Mouse (Mus musculus): ENCODE data around the gene Meiob.

Gene Meiob

DNA sequence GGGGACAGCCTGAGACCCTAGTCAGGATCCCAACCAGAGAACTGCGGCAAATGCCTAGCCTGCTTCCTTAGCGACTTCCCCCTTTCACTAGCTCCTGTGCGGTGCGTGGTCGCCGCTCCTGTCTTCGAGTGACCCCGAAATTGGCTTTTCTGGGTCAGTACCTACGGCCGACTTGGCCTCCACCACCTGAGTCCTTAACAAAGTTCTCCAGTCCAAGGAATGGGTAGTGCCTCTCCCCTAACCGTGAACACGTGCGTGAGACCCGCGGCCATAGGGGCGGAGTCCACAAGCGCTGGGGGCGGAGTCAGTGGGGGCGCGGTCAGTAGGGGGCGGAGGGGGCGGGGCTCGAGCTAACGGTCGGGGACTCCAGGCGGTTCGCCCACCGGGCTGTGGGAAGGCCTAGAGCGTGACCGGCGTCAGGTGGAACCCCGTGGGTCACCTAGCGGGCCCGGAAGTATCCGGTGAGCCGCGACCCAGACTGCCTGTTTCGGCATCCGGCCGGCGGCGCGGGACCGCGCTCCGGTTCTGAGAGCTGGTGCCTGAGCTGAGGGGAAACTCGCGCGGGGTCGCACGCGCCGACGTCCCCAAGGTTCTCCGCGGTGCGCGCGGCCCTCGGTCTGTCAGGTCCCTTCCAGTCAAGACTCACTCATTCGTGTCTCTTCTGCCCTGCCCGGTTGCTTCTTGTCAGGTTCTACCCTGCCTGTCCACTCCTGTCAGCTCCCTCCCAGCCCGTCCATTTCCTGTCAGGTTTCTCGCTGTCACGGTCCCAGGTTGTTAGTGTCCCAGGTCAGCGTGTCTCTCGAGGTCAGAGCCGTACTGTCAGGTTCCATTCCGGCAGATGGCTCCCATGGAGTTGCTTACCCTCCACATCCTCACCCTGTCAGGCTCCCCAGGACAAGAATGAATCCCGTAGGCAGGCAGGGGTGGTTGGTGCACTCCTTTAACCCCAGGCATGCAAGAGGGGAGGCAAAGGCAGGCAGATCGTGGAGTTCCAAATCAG lies at the start of gene Meiob:
Meiob (plus strand) TSS at position 338 of the 1,000 bp plus-strand sequence.
- DNase-seq (ENCODE audit: low spot score in 2 of 2): no peak

DNA sequence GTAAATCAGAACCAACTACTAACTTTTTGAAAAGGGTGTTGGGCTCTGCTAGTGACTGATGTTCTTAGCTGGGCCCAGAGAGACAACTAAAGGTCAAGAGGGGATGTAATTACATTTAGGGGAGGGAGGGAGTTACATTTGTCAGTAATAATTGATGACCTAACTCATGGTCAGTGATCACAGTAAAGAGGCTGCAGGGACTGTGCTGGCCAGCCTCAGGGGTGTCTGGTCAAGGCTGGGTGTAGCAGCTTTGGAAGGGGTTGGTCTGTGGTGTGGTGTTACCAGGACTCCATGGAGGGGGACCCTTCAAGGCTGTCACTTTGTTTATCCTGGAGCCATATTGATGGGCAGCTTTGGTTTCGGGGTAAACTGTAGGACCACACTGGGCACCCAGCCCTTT lies 46.7 kb upstream of the Meiob start:
- no peak for DNase-seq (ENCODE audit: low spot score in 2 of 2)

DNA sequence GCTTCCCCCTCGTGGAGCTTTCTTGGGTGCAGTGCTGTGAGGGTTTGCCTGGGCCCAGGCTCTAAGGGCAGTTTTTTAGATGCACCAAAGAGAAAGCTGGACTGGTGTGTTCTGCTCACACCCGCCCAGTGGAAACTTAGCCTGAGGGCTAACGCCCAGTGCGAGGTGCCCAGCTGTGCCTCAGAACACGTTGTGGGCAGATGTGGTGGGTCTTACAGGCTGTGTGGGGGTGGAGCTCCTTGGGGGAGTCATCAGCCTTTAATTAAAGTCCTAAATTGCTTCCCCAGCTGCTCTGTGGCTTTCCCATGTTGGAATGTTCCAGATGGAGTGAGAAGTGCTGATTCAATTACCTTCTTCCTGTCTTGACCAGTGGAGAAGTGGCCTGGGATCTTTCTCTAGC lies 43.0 kb upstream of the Meiob start:
- DNase-seq (ENCODE audit: low spot score in 2 of 2): no peak

DNA sequence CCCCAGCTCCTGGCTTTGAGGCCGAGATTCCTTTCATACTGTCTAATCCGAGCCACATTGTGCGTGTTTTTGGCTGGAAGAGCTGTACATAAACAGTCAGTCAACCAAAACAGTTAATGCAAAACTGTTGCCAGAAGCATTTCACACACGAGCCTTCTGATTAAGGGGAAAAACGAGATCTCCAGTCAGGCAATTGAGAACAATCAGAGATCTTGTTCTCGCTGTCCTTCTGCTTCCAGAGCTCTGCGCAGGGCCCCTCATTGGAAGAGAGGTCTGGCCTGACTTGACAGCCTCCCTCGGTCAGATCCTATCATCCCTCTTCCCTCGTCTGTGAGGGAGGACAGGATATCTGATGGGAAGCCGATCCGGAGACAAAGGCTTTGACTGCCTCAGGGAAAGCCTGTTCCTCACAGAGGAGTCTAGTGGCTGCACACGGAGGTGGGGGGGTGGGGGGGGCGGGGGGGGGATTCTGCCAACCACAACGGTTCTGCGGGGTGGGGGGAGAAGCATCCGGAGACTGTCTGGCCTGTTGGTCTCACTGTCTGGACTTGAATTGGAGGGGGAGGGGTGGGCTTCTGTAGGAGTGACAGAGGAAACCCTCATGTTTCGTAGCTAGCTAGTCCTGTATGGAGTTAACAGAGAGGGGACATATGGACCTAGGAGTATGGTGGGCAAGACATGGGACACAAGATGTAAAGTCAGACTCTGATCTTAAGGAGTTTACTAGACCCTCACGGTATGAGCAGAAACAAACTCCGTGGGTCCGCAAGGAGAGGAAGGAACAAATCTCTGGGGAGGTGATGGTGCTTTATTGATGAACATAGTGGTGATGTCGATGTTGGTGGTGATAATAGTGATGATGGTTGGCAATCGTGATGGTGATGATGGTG lies 38.8 kb upstream of the Meiob start:
- no peak for DNase-seq (ENCODE audit: low spot score in 2 of 2)

DNA sequence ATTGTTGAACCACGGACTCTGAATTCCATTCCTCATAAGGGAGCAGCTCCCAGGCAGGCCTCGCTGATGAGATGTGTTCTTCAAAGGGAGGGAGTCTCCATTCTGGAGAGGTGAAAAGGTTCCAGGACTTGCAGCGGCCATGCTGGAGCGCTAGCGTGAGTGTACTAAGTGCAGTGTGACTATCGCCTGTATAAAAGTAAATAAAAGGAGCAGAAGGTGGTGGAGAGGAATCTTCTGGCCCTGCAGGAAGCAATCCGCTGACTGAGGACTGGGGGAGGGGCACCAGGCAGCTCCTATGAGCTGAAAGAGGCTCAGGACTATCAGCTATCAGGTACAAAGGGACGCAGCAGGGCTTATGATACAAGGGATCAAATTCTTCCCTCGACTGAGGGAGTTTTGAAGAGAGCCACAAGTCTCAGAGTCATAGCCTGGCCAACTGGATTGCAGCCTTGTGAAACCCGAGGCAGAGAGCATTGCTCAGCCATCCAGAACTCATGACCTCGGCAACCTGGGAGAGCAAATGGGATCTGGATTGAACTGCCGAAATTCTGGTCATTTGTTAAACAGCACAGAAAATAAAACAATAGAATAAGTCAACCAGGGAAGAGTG lies 37.7 kb upstream of the Meiob start:
- no peak for DNase-seq (ENCODE audit: low spot score in 2 of 2)

DNA sequence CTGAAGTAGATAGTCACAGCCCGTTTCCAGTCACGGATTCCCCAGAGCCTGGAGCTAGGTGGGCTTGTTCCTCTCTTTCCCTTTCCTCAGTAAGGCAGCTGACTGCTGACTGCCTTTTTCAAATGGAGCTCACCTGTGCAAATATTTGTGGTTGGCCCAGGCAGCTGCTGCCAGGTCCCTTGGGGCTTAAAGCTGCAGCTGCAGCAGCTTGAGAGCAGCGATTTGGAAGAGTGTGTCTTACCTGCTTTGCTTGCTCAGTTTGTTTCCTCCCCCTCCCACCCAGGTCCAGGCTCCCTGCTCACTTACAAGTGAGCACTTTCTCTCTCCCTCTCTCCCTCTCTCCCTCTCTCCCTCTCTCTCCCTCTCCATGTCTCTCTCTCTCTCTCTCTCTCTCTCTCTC lies 34.9 kb upstream of the Meiob start:
- no peak for DNase-seq (ENCODE audit: low spot score in 2 of 2)

DNA sequence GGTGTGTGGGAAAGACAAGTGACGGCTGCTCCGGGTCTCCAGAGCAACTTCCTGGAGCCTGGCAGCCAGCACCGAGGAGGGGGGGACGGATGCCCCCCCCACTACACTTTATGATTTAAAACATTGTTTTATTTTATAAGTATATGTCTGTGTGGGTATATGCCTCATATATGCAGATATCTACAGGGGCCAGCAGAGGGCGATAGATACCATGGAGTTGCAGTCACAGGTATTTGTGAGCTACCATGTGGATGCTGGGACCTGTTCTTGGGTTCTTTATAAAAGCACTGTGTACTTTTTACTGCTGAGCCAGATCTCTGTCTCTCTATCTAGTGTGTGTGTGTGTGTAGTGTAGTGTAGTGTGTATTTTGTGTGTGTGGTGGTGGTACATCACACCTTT lies 30.8 kb upstream of the Meiob start:
- no peak for DNase-seq (ENCODE audit: low spot score in 2 of 2)

DNA sequence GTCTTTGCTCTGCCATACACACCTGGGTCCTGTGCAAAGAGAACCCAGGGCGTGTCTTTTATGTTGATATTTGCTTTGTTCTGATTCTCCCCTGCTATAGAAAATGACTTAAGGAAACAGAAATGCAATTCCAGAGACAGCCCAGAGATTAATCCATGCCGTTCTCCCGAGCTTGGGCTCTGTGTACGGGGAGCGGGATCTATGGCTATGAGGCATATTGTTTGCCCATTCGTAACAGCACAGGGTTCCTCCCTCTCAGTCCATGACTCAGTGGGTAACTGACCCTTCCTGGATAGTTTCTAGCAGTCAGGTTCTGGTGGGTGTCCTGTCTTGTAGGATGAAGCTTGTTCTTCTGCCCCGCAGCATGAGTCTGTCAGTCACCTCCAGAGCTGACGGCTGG lies 28.9 kb upstream of the Meiob start:
- no peak for DNase-seq (ENCODE audit: low spot score in 2 of 2)

DNA sequence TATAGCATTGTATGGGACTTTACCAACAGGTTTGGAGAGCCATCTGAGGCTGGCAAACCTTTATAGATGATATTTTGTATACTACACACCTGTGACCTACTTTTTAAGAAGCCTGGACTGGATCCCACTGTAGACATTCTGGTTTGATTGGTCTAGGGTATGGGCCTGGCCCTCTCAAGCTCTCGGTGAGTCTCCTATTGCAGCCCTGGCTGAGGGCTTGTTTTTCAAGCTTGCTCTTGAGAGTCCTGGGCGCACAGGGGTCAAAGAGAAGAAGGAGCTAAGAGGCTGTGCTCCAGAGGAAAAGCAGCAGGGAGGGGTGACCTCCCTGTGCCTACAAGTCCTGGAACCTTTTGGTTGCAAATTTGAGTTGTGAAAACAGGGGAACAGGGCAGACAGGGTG lies 27.0 kb upstream of the Meiob start:
- no peak for DNase-seq (ENCODE audit: low spot score in 2 of 2)

DNA sequence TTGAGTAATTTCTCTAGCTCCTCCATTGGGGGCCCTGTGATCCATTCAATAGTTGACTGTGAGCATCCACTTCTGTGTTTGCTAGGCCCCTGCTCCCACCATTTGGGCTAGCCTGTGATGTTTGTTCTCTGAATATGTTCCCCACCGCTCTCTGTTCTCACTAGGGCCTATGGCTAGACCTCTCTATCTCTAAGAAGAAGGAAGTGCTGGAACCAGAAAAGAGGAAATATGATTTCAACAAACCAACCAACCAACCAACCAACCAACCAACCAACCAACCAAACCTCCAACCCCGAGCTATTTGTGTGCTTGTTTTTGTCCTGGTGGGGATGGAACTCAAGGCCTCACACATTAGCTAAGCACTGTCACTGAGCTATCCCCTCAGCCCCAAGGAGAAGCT lies 23.3 kb upstream of the Meiob start:
- no peak for DNase-seq (ENCODE audit: low spot score in 2 of 2)

DNA sequence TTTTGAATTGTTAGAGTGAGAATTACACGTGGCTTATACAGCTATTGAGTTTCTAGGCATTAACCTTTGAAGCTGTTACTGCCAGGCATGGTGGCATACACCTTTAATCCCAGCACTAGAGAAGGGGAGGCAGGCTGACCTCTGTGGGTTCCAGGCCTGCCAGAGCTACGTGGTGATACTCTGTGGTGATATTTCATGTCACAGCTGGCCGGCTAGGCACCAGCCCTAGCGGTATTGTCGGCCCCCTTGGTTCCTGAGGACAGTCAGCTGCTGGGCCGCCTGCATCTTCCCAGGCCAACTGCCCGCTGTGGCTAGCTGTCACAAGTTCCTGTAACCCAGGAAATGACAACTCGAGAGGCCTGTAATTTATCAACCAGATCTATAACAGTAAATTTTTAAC lies 11.9 kb upstream of the Meiob start:
- no peak for DNase-seq (ENCODE audit: low spot score in 2 of 2)

DNA sequence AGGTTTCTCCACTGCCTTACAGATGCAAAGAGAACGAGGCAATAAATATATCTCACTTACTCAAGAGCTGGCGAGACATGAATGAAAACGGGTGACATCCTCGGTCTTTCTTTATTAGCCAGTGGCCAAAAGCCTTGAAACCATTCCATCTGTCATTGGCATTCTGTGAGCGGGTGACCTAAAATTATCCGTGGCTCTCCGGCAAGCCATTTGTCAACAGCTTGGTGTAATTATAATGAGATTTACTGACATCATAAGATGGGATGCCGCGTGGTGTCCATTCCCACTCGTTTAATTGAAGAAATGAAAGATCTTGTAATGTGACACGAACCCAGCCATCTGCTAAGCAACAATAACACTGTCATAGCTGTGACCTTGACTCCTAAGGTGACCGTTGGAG lies 9.3 kb upstream of the Meiob start:
- no peak for DNase-seq (ENCODE audit: low spot score in 2 of 2)

DNA sequence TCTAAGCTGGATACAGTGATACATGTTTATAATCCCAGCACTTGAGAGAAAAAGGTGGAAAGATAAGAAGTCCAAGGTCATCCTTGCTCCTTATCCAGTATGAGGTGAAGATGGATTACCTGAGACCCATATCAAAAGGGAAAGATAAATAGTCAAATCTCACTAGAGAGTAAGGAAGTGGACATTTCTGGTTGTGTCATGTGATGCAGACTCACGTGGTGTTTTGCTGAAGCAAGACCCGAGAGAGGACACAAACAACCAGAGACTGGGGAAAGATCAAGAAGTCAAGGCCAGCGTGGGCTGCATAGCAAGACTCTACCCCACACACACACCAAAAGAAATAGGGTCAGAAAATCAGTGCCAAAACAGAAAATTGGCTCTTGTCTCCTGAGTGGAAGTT lies 7.1 kb upstream of the Meiob start:
- no peak for DNase-seq (ENCODE audit: low spot score in 2 of 2)

DNA sequence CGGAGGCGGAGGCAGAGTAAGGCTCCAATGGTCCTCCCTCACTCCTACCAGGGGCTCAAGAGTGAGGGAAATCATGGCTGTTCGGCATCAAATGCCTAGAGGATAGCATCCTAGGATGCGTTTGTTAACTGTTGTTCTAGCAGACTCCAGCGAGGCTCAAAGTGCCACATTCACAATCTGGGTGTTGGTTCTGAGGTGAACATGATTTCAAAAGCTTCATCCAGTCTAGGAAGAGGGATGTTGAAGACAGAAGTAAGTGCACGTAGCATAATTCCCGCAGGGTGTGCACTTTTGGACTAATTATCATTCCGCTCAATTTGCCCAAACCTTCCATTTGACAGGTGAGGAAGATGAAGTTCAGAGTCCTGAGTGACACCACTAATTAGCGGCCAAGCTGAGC lies 5.9 kb upstream of the Meiob start:
- no peak for DNase-seq (ENCODE audit: low spot score in 2 of 2)

DNA sequence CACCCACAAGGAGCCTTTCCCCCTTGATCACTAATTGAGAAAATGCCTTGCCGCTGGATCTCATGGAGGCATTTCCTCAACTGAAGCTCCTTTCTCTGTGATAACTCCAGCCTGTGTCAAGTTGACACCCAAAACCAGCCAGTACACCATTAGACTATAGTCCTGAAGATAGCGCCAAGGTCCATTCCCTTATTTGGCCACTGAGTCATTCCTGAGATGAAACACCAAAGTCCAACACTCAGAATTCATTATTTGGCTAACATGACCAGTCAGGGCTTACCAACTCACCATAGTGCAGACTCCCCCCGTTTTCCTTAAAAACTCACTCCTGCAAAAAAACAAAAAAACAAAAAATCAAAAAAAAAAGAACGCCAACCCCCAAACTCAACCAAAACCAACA lies 4.6 kb upstream of the Meiob start:
- no peak for DNase-seq (ENCODE audit: low spot score in 2 of 2)

DNA sequence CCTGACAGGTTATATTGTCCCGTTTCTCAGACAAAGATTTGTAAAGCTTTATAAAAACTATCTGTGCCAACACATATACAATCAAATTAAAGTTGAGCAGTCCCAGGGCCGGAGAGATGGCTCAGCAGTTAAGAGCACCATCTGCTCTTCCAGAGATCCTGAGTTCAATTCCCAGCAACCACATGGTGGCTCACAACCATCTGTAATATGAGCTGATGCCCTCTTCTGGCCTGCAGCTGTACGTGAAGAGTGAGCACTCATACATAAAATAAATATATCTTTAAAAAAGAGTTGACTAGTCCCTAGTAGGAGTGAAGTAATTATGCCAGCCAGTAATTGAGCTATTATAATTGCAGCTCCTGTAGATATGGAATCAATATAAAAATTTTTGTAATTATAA lies 3.6 kb upstream of the Meiob start:
- DNase-seq (ENCODE audit: low spot score in 2 of 2): no peak

DNA sequence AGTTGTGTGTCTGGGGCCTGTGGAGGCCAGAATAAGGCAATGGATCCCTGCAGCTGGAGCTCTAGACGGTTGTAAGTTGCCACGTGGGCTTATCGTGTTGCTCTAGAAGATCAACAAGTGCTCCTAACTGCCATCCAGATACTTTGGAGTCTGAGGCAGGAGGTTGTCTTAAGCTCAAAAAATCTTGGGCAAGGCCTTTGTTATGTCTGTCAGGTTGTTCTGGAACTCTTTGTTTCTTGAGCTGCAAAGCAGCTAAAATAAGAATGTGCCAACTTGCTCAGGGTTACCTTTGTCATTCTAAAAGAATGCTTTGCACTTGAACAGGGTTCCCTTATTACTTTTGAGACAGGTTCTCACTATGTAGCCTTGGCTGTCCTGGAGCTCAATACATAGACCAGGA lies 7.1 kb downstream of the Meiob start:
- DNase-seq (ENCODE audit: low spot score in 2 of 2): no peak

DNA sequence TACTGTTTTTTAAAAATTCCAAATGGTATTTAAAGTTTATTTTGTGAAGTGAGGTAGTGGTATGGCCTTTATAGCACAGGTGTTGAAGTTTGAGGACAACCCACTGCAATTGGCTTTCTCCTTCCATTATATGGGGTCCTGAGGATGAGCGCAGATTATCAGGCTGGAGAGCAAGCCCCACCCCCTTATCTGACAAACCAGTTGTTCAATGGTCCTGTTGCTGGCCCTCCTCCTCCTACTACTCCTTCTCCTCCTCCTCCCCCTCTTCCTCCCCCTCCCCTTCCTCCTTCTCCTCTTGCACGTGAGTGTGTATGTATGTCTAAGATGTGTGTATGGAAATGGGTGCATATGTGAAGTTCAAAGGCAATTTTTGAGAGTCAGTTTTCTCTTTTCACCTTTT lies 8.1 kb downstream of the Meiob start:
- no peak for DNase-seq (ENCODE audit: low spot score in 2 of 2)

DNA sequence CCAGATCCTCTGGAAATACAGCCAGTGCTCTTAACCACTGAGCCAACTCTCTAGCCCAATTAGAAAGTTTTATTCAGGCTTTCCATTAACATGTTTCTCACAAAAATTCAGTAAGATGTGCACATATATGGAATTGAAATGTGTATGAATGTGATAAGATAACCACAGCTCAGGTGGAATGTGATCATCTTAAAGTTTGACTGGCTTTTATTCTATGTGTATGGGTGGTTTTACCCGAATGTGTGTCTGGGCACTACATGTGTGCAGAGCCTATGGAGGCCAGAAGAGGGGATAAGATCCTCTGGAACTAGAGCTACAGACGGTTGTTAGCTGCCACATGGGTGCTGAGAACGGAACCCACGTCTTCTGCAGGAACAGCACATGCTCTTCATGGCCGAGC lies 11.2 kb downstream of the Meiob start:
- DNase-seq (ENCODE audit: low spot score in 2 of 2): no peak

DNA sequence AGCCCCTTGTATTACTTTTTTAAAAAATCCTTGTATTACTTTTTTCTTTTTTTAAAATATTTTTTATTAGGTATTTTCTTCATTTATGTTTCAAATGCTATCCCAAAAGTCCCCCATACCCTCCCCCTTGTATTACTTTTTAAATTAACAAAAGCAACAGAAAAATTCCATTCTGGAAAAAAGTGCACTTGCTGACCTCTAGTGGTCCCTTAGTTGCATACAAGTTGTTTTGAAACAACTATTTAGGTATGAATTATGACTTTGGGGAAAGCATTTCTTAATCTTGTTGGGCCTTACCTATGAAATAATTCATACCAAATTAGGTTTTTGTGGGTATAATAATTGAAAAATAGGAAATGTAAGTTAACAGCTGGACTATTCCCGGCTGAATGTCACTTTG lies 13.4 kb downstream of the Meiob start:
- no peak for DNase-seq (ENCODE audit: low spot score in 2 of 2)

DNA sequence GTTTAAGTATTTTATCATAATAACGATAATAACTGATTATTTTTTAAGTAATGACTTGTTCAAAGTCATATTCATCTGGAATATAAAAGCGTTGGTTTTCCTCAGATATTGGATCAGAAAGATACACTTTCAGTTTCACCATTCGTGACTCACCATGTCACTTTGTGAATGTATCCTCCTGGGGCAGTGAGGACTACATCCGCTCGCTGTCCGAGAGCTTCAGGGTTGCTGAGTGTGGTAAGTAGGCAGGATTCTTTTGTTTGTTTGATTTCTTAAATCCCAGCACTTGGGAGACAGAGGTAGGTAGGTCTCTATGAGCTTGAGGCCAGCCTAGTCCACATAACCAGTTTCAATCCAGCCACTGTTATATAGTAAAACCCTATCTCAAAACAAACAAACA lies 14.1 kb downstream of the Meiob start:
- DNase-seq (ENCODE audit: low spot score in 2 of 2): no peak

DNA sequence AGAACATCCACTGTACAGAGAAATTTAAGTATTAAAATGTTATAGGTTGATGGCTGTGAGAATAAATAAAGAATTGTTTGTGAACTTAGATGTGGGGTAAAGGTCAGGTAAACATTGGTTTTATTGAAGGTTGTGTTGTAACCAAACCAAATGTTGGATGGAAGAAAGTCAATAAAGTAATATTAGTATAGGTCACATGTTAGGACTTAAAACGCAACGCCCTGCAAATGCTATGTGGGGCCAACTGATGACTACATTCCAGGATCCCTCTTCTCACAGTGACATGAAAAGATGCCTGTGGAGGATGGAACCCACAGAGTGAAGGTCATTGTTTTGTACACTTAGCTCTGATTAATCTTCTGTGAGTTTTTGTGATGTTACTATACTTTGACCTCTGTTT lies 15.4 kb downstream of the Meiob start:
- no peak for DNase-seq (ENCODE audit: low spot score in 2 of 2)

All from frontal cortex, postnatal 25 days (tissue).